Mouse (Mus musculus) ovary, adult 18-20 months (tissue): Measurements from ENCODE around the gene Ralgps1.

ENCODE experiments used
- DNase-seq: peaks from one replicate; pipeline ENCODE4 v3.0.0; 2022; ENCODE audit warnings: low spot score, mixed read lengths

The Ralgps1 gene

GRCm38 (mm10) chr2:33280525-33280924 is 90.8 kb downstream of the Ralgps1 start:
- no peak for DNase-seq

GRCm38 (mm10) chr2:33279758-33280157 is 91.5 kb downstream of the Ralgps1 start:
- DNase-seq, result no peak

GRCm38 (mm10) chr2:33274719-33275490 is 96.4 kb downstream of the Ralgps1 start:
- no peak for DNase-seq

DNA sequence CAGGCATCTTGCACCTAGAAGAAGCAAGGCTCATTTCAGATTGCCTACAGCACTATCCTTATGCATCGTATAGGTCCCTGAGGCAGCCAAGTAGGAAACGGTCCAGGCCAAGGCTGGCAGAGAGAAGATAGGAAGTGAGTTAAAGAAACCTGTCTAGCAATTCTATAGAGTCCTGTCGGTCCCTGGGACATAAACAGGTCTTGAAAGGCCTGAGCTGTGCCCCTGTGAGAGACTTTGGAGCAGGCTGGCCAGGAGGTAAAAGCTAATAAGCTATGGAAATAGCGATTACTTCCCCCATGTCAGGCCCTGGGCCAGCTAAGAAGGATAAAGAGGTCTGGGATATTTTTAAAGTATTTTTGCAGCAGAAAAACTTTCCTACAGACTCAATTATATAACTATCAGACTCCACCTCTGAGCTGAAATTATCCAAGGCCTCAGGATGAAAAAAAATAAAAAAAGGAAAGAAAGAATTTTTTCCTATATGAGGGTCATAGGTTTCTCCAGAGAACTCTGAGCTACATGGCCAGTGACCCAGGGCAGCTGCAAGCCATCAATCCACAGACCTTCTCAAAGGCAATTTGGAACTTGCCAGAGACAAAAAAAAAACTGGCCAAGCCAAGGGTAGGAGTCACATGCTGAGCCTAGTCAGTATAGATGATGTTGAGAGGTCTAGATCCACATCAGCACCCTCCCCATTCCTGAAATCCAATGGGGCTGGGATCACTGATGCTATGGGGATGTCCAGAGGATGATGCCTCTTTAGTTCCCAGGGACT is 98.4 kb downstream of the Ralgps1 start:
- DNase-seq, result no peak

DNA sequence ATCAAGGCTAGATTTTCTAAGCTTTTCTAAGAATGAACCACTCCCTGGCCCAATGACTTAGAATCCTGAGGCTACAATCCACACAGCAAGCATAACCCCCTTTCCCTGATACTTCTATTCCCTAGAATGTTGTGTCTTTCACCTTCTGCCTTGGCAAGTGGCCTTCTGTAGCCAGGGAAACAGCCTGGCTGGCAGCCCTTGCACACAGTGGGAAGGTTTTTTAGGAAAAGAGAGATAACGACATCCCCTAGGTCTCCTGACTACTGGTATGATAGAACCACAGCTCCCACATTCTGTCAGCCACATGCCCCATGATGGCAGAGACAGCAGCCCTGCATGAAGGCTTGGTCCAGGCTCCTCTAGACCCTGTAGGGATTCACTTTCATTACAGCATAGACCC is 99.8 kb downstream of the Ralgps1 start:
- DNase-seq, result peak; percentile 49

- DNase-seq, result no peak
Observed at GRCm38 (mm10) chr2:33270569-33270968, 100.7 kb downstream of the Ralgps1 start.

DNA sequence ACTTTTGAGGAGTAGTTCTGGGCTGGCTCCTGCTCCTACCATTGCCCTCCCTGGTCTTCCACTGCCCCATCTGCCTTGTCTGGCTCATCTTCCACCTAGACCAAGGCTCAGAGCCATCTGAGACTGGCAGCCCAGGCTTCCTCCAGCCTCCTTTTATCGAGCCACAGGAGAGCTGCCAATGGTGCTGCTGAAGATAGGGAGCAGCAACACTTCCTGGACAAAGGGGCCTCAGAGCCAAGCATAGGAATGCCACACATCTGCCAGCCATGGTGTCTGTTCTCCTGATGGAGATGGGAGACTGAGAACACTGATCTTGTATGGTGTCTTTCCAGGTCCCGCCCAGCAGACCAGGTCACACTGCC is 102.2 kb downstream of the Ralgps1 start:
- DNase-seq, result no peak

DNA sequence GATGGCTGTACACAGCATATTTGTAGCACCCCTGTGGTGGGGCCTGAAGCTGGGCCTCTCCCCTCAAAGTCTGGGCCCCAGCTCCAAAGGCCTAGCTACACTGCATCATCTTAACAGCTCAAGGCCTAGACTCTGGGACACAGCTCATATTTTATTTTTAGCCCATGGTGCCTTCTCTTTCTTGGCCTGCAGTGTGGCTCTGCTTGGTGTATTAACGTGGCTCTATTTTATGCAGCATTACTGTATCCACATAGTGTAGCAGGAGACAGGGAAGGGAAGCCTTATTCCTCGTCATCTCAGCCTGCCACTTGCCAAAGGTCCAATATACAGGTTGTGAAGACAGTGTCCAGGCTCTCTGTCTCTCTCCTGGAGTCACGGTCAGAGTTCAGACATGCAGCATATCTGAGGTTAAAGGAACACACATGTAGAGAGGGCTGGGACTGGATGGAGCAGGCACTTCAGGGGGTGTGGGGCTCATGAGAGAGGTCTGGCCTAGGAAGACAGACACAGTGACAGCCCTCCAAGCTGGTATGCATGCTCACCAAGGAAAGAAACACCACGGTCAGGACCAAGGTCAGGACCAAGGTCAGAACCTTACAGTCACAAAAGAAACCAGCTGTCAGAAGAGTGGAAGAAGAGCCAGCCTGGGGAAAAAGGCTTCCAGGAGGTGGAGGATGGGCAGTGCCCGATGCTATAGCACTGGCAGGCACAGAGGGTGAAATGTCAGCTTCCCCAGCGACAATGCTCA is 102.7 kb downstream of the Ralgps1 start:
- peak; percentile 38 for DNase-seq

DNA sequence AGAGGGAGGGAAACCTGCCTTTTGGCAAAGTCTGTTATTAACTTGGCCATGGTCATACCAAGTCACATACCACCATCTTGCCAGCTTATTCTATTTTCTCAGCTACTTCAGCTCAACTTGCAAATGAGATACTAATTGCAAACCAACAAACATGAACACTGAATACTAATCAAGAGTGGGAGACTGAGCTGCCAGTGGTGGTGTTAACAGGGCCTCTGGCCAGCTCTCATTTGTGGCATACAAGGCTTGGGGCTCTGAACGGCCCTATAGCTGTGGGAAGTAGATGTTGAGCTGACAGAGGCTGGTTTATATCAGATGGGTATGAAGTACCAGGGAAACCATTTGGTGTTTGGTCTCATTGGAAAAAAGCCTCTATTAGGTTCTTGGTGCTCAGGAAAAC is 104.2 kb downstream of the Ralgps1 start:
- no peak for DNase-seq

- no peak for DNase-seq
Observed at GRCm38 (mm10) chr2:33265793-33266192, 105.5 kb downstream of the Ralgps1 start.

GRCm38 (mm10) chr2:33261475-33261874 is 109.8 kb downstream of the Ralgps1 start:
- no peak for DNase-seq

DNA sequence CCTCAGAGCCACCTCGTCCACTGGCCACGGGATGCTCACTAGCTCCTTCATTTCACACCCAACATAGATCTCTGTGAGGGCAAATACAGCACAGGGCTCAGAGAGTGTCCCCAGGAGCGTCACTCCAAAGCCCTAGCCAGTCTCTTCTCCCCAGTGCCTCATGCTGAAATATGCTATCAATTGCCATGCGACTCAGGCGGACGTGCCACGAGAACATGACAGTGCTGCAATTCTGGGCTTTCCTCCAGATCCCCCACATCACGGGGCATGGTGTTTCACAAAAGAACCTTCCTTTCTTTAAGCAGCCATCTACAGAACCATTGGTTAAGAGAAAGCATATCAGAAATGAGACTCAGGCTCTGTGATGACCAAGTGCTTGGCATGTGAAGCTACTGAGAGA is 110.5 kb downstream of the Ralgps1 start:
- DNase-seq, result no peak

DNA sequence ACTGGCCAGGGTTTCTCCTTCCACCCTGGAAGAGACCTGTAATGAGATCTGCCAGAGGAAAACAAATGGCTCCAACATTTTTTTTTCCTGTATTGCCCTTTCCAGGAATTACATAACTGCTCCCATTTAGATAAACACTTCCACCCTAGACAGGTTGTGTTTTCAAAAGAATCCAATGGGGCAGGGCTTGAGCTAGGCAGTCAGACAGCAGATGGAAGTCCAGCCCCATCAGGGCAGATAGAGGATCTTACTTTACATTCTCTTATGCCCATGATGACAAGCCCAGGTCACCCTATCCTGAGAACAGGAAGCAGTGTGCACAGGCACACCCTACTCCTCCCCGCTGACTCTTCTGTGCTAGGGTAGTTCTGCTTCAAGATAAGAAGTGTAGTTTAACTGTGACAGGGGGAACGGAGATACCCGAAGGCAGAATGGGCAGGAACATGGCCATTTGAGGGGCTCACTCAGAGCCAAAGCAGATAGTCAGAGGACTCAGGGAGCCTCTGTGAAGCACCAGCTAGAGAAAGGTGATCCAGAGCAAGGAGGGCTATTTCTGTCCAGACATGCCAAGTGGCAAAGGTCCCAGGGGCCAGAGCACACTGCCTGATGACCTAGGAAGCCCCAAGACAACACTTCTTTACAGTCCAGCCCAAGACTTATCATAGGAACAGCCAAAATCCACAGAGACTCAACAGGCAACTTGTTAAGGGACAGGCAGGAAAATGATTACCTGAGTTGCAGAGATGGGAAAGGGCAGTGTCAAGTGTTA is 114.3 kb downstream of the Ralgps1 start:
- no peak for DNase-seq

GRCm38 (mm10) chr2:33254318-33254985 is 116.8 kb downstream of the Ralgps1 start:
- no peak for DNase-seq

- no peak for DNase-seq
Observed at GRCm38 (mm10) chr2:33253572-33254190, 117.6 kb downstream of the Ralgps1 start.

DNA sequence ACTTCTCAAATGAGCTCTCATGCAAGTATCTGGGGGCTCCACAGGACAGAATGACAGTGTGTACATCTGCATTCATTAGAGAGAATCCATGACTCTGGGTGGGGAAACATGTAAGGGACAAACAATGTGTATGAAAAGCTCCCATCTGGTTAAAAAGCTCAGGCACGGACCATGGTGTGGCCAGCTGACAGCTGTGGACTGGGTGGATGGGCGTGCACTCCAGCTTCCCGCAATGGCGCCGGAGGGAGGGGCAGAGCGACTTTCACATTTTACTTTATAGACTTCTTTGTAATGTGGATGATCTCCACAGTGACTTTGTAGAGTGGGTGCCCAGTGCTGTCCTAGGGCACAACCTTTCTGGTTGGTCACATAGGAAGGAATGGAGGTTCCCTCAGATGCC is 118.5 kb downstream of the Ralgps1 start:
- no peak for DNase-seq

DNA sequence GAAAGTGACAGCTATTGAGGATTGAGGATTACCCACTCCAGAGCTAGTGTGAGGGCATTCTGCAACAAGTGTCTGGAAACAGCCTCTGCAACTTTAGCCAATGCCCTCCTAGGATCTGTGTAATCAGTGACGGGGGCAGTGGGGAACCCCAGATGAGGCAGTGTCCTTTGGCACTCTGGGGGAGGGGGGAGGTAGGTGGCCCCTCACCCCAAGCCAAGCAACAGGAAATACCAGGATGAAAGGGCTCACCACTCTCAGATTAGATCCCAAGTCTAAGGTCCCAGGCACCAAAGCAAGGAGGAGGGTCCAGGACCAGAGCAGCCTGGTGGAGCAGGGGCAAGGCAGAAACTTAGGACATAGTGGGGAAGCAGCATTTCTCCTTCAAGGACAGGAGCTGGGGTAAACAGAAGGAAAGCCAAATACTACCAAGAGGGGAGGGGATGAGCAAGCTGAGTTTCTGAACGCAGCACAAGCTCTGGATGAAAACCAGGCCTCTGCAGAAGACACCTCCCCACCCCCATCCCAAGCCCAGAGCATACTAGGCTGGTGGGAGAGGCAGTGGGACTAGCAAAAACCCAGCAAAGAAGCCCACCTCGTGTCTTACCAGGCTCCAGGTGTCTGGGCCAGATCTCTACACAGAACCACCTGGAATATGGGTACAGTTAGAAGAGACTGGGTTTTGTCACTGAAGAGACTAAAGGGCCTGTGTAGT is 121.2 kb downstream of the Ralgps1 start:
- DNase-seq, result peak; percentile 35

DNA sequence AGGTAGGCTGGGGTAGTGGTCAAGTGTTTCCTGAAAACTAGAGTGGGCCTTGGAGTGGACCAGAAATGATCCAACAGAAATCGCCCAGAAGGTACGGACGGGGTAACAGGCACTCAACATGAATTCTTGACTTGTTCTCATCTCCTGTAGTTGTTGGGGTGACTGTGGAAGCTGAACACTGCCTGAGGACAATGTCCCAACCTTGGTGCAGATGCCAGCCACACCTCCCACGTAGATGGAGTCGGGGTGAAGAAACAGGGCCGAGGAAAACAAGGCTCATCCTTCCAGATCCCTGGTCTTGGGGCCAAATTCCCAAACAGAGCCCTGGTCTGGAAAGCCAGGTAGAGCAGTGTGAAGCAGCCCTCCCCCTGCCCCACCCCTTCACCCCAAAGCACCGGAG is 122.7 kb downstream of the Ralgps1 start:
- DNase-seq, result no peak

DNA sequence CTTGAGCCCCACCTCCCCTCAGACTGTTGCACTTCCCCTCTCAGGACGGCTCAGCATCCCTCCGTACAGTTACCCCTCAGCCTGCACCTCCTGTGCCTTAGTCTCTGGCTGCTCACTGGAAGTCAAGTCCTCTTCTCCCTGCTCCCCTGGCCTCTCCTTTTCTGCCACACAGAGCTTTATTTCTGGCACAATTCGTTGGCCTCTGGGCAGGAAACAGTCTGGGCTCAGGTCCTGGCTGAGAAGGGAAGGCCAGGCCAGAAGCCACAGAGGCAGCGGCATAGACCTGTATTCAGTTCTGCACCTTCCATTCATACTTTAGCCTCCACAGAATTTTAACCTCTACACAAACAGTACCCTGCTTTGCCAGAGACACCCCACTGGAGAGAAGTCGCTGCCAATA is 124.4 kb downstream of the Ralgps1 start:
- no peak for DNase-seq

DNA sequence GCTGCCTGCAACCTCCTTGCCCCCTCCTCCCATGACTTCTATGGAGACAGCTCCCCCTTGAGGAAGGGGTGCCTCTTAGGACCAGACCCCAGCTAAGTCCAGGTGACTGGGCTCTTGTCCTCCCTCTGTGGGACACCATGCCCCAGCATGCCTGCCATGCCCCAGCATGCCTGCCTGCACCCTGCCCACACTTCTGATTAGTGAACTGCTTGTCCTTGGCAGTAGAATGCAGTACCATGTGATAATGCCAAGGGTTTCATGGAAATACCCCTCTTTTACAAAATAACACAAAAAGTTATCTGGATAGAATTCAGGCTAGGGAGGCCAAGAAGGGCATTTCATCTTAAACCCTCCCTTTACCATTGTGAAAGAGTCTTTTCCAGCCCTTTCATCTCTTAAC is 125.9 kb downstream of the Ralgps1 start:
- peak; percentile 76 for DNase-seq
